22 mouse cellular contexts compared by ENCODE assay signal in genomic region chr10:42533836-42534453, GRCm38 (mm10). TPM values are rescaled to one million over a fixed set of nuclear protein-coding genes. Genes with fewer than 3 reads are reported as not detected.
A peak's percentile ranks its signal among the peaks of the same experiment; 100 is the strongest.
DNase-seq lines count a peak whose midpoint lies in the region; ATAC-seq and TF ChIP-seq lines count a peak whose summit lies in the region.
"Had no signal": no experiment of that assay in that cellular context is flagged by ENCODE, and none has a peak within 500 bp of the region (broad histone marks: within the 10 kb centered on the region; RNA-seq: fewer than 3 reads in every experiment).

No protein-coding gene starts in this region.

- no peaks in the 10 kb centered on the region for H3K27me3 ChIP-seq in forebrain, embryonic 10.5 days (ENCODE audit: poor library complexity, severe bottlenecking)
- no peaks in the 10 kb centered on the region for H3K27me3 ChIP-seq in forebrain, embryonic 15.5 days
- H3K27me3 ChIP-seq in spleen, adult 2 months (ENCODE audit: control insufficient read depth, insufficient read depth, low read length) = no peaks in the 10 kb centered on the region
- no peaks in the 10 kb centered on the region for H3K27me3 ChIP-seq in liver, embryonic 12.5 days (replicated peaks)
- H3K27me3 ChIP-seq: CH12.LX; hindbrain, embryonic 15.5 days; lung, embryonic 15.5 days; megakaryocyte, embryonic 14.5 days; Patski had no signal

- H3K9ac ChIP-seq in forebrain, embryonic 15.5 days (replicated peaks) = no peak overlapping the region
- peak overlapping the region; percentile 71 for H3K9ac ChIP-seq in liver, embryonic 12.5 days
- H3K9ac ChIP-seq: hindbrain, embryonic 15.5 days; lung, embryonic 15.5 days had no signal

- H3K4me2 ChIP-seq in forebrain, embryonic 15.5 days (replicated peaks) = no peak overlapping the region
- peak overlapping the region; percentile 70 for H3K4me2 ChIP-seq in liver, embryonic 12.5 days
- H3K4me2 ChIP-seq: hindbrain, embryonic 15.5 days; lung, embryonic 15.5 days had no signal

- TF ChIP-seq POLR2A in spleen, adult 2 months (IDR thresholded peaks at IDR 0.05; ENCODE audit: low read depth, low read length) = no peak

- TF ChIP-seq CTCF in spleen, adult 2 months (IDR thresholded peaks at IDR 0.05; ENCODE audit: extremely low read depth, insufficient read depth, insufficient read length, insufficient replicate concordance) = no peak

- no peaks in the 10 kb centered on the region for H3K9me3 ChIP-seq in forebrain, embryonic 10.5 days
- no peaks in the 10 kb centered on the region for H3K9me3 ChIP-seq in forebrain, embryonic 15.5 days
- no peaks in the 10 kb centered on the region for H3K9me3 ChIP-seq in liver, embryonic 12.5 days (replicated peaks)
- H3K9me3 ChIP-seq: hindbrain, embryonic 15.5 days; limb, embryonic 10.5 days; lung, embryonic 15.5 days; megakaryocyte, embryonic 14.5 days had no signal

- no peak for DNase-seq in forebrain, embryonic 10.5 days (ENCODE audit: extremely low spot score, low spot score)
- DNase-seq in spleen, adult 2 months (ENCODE audit: low read depth in 1 of 2, low spot score in 2 of 2) = no peak
- DNase-seq in spleen, adult 12 weeks (ENCODE audit: low spot score) = no peak
- DNase-seq in thymus, postnatal 14 days = no peak
- DNase-seq in kidney, postnatal 10 days = no peak
- DNase-seq in gastrocnemius, postnatal 36 days = no peak
- DNase-seq: cerebellum, adult 8-10 months; embryo, embryonic 11 days; kidney, adult 8-10 months; right cerebral cortex, postnatal 14 days; thymus, adult 18-20 months had no signal

- H3K4me3 ChIP-seq in forebrain, embryonic 10.5 days = no peak overlapping the region
- H3K4me3 ChIP-seq in forebrain, embryonic 15.5 days = no peak overlapping the region
- no peak overlapping the region for H3K4me3 ChIP-seq in spleen, adult 2 months (ENCODE audit: extremely low read depth, insufficient read depth, insufficient read length)
- H3K4me3 ChIP-seq in liver, embryonic 12.5 days = peak overlapping the region; percentile 38
- H3K4me3 ChIP-seq: hindbrain, embryonic 15.5 days; limb, embryonic 10.5 days; lung, embryonic 15.5 days; megakaryocyte, embryonic 14.5 days had no signal

- 0 out of 2 replicates have a peak, but pooled peaks cover 14% of the 10 kb centered on the region for H3K4me1 ChIP-seq in forebrain, embryonic 10.5 days
- no peaks in the 10 kb centered on the region for H3K4me1 ChIP-seq in forebrain, embryonic 15.5 days
- H3K4me1 ChIP-seq in spleen, adult 2 months (ENCODE audit: control insufficient read depth, insufficient read depth, insufficient read length) = no peaks in the 10 kb centered on the region
- H3K4me1 ChIP-seq in liver, embryonic 12.5 days = peaks cover 87% of the 10 kb centered on the region
- H3K4me1 ChIP-seq: hindbrain, embryonic 15.5 days; limb, embryonic 10.5 days; lung, embryonic 15.5 days had no signal

- 0 out of 2 replicates have a peak overlapping the region, but pooled peaks have one; percentile 45 for H3K27ac ChIP-seq in forebrain, embryonic 10.5 days
- no peak overlapping the region for H3K27ac ChIP-seq in forebrain, embryonic 15.5 days (replicated peaks)
- peak overlapping the region; percentile 21; the same call in 1 of the 2 replicates for H3K27ac ChIP-seq in spleen, adult 2 months (ENCODE audit: insufficient read depth, low read length)
- H3K27ac ChIP-seq in liver, embryonic 12.5 days = peak overlapping the region; percentile 98
- H3K27ac ChIP-seq: hindbrain, embryonic 15.5 days; limb, embryonic 10.5 days; lung, embryonic 15.5 days had no signal

- 91% methylated on average over 11 of the region's 11 CpGs for WGBS in forebrain, embryonic 10.5 days
- WGBS in forebrain, embryonic 15.5 days = 89% methylated on average over 11 of the region's 11 CpGs
- WGBS in spleen, adult 2 months = 83% methylated on average over 11 of the region's 11 CpGs
- 30% methylated on average over 11 of the region's 11 CpGs for WGBS in liver, embryonic 12.5 days (ENCODE audit: insufficient replicate concordance)

- intact Hi-C loops in gastrocnemius, postnatal 36 days (cut with DNase I) = no loop called here

- ATAC-seq in forebrain, embryonic 15.5 days (replicated peaks) = no peak
- peak; percentile 85 for ATAC-seq in liver, embryonic 12.5 days
- ATAC-seq: Patski had no signal

- H3K36me3 ChIP-seq in forebrain, embryonic 10.5 days (replicated peaks) = peaks cover 69% of the 10 kb centered on the region
- H3K36me3 ChIP-seq in forebrain, embryonic 15.5 days = peaks cover 21% of the 10 kb centered on the region; the same call in 1 of the 2 replicates
- H3K36me3 ChIP-seq in spleen, adult 2 months (ENCODE audit: control insufficient read depth, insufficient read depth, low read length) = peaks cover 16% of the 10 kb centered on the region
- H3K36me3 ChIP-seq in liver, embryonic 12.5 days = peaks cover 66% of the 10 kb centered on the region

RNA-seq across cellular contexts. Expression of gene Snx3, which starts 32.1 kb away (rescaled TPM):
- polyA plus RNA-seq in forebrain, embryonic 10.5 days (2016; fragmentation: Nextera tagmentation; extraction: Ambion mirVana) = 260 and 270 TPM in 2 replicates
- polyA plus RNA-seq in forebrain, embryonic 15.5 days (2015; fragmentation: Nextera tagmentation; extraction: Ambion mirVana) = 285 and 286 TPM in 2 replicates
- 152 and 155 TPM in 2 replicates for polyA plus RNA-seq in spleen, adult 2 months (2012; rRNA removed)
- polyA plus RNA-seq in liver, embryonic 12.5 days (2016; fragmentation: Nextera tagmentation; extraction: Ambion mirVana) = 291 and 307 TPM in 2 replicates
- total RNA-seq in gastrocnemius, postnatal 36 days (2021) = 100 to 1,000 TPM; 140 to 160 TPM

RNA-seq across cellular contexts. Expression of gene Nr2e1, which starts 49.5 kb away (rescaled TPM):
- polyA plus RNA-seq in forebrain, embryonic 10.5 days (2016; fragmentation: Nextera tagmentation; extraction: Ambion mirVana) = 80.9 and 87.7 TPM in 2 replicates
- polyA plus RNA-seq in forebrain, embryonic 15.5 days (2015; fragmentation: Nextera tagmentation; extraction: Ambion mirVana) = 35.4 and 40.5 TPM in 2 replicates
- not detected in 2 replicates for polyA plus RNA-seq in spleen, adult 2 months (2012; rRNA removed)
- not detected in 2 replicates for polyA plus RNA-seq in liver, embryonic 12.5 days (2016; fragmentation: Nextera tagmentation; extraction: Ambion mirVana)
- not detected for total RNA-seq in gastrocnemius, postnatal 36 days (2021)
- total RNA-seq: CH12.LX; gastrocnemius, postnatal 4 days had no signal
- polyA plus RNA-seq: heart, postnatal 0 days; limb, embryonic 10.5 days; lung, embryonic 15.5 days; neural tube, embryonic 11.5 days; Patski had no signal

RNA-seq across cellular contexts. Expression of gene Ostm1, which starts 49.7 kb away (rescaled TPM):
- 44.2 and 44.7 TPM in 2 replicates for polyA plus RNA-seq in forebrain, embryonic 10.5 days (2016; fragmentation: Nextera tagmentation; extraction: Ambion mirVana)
- polyA plus RNA-seq in forebrain, embryonic 15.5 days (2015; fragmentation: Nextera tagmentation; extraction: Ambion mirVana) = 50.8 and 51.5 TPM in 2 replicates
- 16.2 and 23.1 TPM in 2 replicates for polyA plus RNA-seq in spleen, adult 2 months (2012; rRNA removed)
- polyA plus RNA-seq in liver, embryonic 12.5 days (2016; fragmentation: Nextera tagmentation; extraction: Ambion mirVana) = 19.9 and 20.1 TPM in 2 replicates
- total RNA-seq in gastrocnemius, postnatal 36 days (2021) = 10 to 100 TPM; 19.3 to 19.5 TPM

RNA-seq across cellular contexts. Expression of gene Afg1l, which starts 55.6 kb away (rescaled TPM):
- 3.6 TPM in 2 replicates for polyA plus RNA-seq in forebrain, embryonic 10.5 days (2016; fragmentation: Nextera tagmentation; extraction: Ambion mirVana)
- 6.2 and 6.5 TPM in 2 replicates for polyA plus RNA-seq in forebrain, embryonic 15.5 days (2015; fragmentation: Nextera tagmentation; extraction: Ambion mirVana)
- 1.5 and 2.1 TPM in 2 replicates for polyA plus RNA-seq in spleen, adult 2 months (2012; rRNA removed)
- 3.2 and 3.3 TPM in 2 replicates for polyA plus RNA-seq in liver, embryonic 12.5 days (2016; fragmentation: Nextera tagmentation; extraction: Ambion mirVana)
- total RNA-seq in gastrocnemius, postnatal 36 days (2021) = 10 to 100 TPM in 1 of 2 experiments, 1 to 10 TPM in 1; 8.5 to 10.5 TPM

Comparison
In these comparisons a context has a peak if more than half of its experiments do, and no peak if none do; other contexts are left out.
1. RNA of gene Nr2e1, which starts 49.5 kb away (polyA plus RNA-seq): 80.9 to 87.7 TPM in forebrain, embryonic 10.5 days and 35.4 to 40.5 TPM in forebrain, embryonic 15.5 days; not detected in spleen, adult 2 months and not detected in liver, embryonic 12.5 days; every median in the first group is over 10 times any median in the second.